Mouse (Mus musculus) thymus, postnatal 10 days (tissue): ENCODE data around the gene Snai3.

Experiments used
- DNase-seq, 2 experiments: peaks; one replicate each; pipeline ENCODE4 v3.0.0; 2021; ENCODE audit warnings: low spot score in 2 of 2

Gene Snai3

DNA sequence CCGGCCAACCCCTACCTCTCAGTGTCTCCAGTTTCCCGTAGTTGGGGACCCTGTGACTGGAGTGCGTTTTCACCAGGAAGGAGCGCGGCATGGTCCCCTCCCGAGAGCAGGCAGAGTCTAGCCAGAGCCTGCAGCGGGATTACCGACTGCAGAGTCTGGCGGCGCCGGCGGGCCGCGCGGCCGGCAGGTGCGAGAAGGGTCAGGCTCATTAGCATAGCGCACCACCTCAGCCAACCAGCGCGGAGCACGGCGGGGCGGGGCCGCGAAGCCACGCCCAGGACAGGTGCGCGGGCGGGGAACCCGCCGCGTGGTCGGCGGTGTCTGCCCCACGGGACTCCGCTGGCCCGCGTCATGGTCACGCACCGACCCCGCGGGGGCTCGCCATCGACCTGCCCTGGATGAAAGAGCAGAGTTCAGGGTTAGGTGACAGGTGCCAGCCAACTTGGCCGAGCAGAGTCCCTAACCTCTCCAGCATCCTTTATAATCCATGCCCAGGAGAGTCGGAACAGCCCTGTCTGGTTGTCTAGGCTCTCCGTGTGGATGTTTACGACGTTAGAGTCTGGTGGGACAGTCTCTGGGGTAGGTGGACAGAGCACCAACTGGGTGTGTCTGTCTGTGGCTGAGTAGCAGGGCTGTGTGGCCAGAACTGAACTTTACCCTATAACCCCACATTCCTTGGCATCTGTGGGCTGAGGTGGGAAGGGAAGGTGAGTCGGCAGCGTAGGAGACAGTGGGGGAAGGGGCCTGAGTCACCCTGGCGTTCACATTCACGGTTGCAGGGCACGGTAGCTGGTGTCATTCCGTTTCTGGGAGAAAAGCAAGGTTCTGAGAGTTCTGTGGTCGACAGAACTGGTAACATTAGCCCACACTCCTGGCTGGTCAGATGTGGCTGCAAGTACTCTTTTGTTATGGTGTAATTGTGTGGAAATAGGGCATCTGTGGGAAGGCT lies at the start of gene Snai3:
TSS of gene Snai3 (minus strand) at position 210 of the 949 bp plus-strand sequence.
- peak; percentile 73 for DNase-seq

DNA sequence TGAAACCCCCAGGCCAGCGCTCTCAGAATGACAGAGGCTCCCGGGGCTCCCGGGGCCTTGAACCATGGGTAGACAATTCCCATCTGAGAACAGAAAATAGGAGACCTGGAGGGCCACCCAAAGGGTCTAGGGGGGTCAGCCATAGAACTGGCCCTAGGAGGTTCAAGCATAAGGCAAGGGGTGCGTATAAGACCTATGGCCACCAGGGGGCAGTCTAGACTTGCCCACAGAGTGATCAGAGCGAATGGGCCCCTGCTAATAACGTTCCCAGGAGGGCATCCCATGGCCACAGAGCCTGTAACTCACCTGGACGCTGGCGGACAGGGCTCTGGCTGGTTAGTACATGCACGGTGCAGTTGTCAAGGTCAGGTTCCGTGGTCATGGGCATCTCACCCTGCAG lies 40.3 kb upstream of the Snai3 start:
- DNase-seq: peak; percentile 40 to 81

DNA sequence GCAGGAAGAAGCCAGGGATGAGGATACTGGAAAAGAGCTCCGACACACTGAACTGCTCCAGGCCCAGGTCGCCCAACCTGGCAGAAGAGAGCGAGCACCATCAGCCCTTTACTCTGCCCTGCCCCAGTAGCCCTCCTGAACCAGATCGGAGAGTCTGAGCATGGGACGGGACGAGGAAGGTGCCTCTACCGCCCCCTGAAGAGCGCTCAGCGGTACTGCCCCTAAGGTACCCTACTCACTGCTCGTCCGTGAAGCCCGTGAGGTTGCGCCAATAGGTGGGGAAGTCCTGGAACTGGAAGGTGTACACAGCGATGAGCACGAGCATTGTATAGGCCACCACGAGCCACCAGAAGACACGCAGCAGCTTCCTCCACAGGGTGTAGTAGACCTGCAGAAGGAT lies 37.4 kb upstream of the Snai3 start:
- DNase-seq: no peak

DNA sequence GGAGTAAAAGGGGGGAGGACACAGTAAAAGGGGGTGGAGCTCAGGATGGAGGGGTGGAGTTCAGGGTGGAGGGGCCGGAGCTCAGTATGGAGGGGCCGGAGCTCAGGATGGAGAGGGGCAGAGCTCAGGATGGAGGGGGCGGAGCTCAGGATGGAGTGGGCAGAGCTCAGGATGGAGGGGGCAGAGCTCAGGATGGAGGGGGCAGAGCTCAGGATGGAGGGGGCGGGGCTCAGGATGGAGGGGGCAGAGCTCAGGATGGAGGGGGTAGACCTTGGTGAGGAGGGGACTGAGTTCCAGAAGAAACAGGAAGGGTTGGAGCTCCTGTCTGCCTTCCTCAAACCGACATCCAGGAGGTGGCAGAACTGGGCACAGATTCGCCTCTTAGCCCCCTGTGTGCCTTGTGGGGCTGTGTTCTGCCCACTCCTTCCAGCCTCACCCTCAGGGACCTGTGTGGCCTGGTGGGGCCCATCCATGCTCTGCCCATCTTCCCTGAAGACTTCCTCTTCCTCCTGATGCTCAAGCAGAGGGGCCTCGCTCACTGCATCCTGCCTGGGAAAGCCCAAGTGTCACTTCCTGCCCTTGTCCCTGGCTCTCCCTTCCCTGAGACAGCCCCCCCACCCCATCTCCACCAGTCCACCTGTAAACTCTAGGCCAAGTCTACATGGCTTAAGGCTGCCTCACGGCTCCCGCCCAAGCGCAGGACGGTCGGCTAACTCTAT lies 36.6 kb upstream of the Snai3 start:
- DNase-seq: no peak

DNA sequence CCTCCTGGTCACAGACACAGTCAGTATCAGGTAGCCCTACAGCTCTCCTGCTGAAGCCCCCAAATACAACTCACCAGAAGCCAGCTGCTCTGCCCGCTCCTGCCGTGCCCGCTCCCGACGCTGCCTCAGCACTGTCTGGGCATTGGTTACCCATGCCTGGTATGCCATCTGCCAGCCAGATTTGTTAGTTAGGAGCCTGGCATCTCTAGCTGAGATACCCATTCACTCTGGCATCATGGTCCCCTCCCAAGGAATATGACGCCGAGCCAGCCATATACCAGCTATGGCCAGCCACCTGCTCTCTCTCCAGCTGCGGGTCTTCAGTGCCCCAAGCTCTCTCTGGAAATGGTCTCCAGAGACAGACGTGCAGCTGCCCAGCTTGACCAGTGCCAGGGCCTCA lies 27.9 kb upstream of the Snai3 start:
- DNase-seq: no peak

DNA sequence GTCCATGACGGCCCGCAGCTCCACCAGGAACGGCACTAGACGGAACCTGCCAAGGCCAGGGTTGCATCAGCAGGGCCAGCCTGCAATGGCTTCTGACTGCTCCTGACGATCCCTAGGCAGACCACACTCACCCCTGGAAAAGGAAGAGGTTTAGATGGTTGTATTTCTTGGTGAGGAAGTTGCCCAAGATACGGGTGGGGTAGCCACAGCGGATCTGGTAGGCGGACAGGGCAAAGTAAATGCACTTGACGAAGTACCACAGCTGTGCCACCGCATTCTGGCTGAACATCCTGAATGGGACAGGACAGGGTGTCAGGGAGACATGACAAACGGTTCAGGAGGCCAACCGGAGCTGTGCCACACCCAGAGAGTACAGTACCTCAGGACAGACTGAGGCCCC lies 24.3 kb upstream of the Snai3 start:
- DNase-seq: no peak

DNA sequence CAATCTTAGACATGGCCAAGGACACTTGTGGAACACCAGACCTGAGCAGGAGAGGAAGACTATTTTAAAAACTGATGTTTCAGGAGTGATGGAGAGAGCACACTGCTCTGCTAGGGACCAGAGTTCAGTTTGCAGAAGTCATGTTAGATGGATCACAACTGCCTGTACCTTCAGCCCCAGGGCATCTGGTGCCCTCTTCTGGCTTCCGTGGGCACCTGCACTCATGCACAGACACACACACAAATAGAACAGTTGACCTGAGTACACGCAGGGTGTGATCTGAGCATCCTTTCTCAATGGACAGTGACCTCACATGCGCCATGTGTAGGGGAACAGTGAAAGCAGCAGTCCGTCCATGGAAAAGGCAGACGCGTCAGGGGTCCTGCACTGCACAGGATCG lies 23.3 kb upstream of the Snai3 start:
- no peak for DNase-seq

DNA sequence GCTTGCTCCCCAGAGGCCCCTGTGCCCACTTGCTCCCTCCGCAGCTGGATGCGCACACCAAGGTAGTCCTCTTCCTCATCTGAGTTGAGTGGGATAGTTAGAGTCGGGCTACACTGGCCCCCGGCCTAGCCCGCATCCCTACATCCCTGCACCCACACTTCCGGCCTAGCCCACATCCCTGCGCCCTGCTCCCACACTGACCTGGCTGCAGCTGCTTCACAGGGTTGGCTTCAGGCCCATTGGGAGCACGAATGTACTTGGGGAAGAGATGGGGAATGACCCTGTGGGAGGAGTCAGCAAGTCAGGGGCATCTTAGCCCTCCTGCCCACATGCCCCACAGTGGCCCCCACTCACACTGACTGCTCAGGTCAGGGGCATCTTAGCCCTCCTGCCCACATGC lies 21.9 kb upstream of the Snai3 start:
- DNase-seq: no peak

DNA sequence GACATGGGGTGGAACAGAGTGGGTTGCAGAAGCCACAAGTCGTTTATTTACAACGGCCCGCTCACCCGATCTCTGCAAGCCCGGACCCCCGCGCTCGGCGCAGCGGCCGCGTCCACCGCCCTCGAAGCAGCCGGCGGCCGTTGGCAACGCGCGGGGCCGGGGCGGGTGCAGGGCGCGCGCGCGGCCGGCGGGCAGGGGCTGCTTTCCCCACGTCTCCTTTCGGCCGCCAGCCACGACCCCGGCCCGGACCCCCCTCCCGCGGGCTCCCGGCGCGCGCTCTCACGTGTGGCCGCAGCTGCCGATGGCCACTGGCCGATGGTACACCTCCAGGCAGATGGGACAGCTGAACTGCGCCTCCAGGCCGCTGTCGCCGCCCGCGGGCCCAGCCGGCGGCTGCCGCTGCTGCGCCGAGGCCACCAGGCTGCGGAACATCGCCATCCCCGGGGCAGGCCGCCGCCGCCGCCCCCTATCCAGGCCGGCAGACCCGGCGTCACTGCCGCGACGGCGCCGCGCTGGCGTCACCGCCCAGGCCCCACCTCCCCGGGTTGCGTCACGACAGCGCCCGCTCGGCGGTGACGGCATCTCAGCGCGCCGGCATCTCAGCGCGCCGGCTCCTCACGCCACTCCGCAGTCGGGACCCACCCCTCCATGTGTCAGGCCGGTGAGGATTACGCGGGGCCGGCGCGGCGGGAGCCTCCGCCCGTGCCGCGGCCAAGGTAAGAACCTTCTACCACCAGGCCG lies 15.2 kb upstream of the Snai3 start, which contains the start of the genes Rnf166 and Ctu2:
TSS of gene Rnf166 (minus strand) at position 485 of the 741 bp plus-strand sequence.
TSS of gene Ctu2 (plus strand) at position 564 of the 741 bp plus-strand sequence.
- DNase-seq: peak; percentile 89 to 96

DNA sequence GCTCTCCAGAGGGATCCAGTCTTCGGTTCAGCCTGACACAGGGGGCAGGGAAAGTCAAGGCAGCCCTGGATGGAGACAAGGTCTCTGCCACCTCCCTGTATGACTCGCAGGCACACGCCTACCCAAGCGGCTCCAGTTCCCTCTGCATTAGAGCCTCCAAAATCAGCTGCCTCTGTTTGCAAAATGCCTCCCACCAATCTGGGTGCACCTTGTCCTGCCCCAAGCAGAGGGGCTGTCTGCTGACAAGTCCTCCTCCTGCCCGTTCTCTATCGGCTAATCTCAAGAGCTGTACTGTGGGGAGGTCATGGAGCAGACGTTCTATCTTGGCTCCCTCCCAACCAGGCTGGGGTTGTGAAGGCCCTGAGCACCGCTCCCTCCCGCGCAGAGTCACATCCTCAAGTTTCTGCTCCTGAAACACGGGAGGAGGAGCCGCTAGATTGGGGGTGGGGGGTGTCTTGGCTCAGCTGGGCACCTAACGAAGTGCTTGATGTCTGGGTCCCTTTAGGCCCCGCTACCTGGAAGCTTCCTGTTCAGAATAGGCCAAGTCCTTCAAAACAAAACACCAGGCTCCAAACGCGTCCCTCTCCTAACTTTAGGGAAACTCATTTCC lies 14.5 kb upstream of the Snai3 start:
- peak; percentile 51 to 52 for DNase-seq

DNA sequence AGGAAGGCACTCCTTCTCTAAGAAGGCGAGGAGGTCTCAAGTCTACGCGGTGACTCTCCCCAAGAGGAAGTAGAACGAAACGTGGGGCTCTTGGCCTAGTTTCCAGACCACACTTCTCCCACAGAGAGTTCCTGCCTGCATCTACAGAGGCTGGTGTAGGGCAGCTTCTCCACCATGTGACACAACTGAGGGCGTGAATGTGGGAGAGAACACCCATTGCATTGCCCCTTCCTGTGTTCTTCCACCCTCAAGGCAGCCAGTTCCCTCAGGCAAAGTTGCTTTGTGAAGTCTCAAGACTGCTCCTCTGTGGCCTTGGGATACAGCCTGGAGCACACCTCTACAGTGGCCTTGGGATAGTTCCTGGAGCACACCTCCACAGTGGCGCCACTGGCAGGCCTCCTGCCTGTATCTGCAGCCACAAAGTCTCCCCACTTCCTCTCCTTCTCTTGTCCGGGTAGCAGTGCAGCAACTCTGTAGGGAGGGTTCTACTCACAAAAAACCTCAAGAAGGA lies 13.4 kb upstream of the Snai3 start:
- DNase-seq: peak; percentile 76 to 84

DNA sequence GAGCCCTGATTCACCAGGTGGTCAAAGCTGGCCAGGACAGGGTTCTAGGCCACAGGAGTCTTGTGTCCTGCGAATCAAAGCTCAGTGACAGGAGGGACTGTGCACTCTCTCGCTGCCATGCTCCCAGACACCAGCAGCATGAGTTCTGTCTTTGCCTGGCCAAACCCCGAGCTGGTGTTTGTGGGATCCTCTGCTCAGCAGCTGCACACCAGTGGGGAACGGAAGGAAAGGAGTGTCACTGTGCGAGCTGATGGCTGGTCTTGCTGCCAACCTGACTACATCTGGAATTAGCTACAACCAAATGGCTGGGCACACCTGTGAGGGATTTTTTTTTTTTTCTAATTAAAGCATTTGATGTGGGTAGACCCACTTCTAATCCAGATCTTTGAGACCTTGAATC lies 10.2 kb upstream of the Snai3 start:
- peak; percentile 68 to 69 for DNase-seq

DNA sequence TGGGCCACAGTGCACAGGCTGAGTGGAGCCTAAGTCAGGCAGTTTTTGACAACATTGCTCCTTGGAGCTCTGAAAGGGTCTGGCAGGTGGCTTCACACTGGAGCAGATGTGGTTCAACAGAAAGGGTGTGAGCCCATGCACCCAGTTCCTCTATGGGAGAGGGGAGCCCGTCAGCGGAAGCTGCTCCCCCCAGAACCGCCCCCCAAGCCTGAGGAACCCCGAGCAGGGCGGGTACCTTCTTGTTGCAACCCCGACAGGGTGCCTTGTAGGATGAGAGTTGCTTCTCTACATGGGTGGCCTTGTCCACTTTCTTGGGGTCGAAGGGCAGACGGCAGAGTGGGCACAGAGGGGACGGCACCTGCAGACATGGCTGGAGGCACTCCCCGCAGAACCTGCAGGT lies 9.4 kb upstream of the Snai3 start:
- peak; percentile 89 to 93 for DNase-seq

DNA sequence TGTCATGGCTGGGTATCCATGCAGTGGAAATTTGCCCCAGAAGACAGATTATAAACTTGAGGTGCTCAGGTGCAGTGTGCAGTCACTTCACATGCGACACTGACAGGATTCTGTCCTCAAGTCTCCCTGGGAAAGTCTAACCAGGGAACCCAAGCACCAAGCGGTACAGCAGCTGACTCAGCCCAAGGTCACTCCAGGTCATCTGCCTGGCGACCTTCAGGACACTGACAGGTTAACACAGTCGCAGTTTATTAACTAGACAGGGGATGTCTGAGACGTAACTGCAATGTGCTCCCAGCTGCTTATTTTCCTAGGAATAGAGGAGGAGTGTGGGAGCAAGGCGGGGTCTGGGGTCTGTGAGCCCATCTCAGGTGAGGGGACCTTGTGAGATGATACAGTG lies 8.9 kb upstream of the Snai3 start:
- DNase-seq: no peak

DNA sequence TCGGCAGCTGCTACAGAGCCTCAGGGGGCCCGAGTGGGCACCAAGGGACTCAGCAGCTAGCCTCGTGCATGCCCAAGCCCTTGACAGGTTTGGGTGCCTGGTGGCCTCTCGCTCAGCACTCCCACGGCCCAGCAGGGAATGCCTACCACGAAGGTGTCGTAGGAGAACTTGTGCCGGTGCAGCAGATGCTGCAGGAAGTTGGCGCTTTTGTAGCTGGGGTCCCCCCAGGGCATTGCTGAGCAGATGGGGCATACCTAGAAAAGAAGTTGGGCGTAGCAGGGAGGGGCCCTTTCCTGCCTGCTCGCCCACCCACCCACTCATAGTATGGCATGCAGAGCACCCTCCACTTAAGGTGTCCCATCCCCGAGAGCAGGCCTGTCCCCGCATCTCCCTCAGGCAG lies 7.3 kb upstream of the Snai3 start:
- DNase-seq: peak; percentile 70 to 72

DNA sequence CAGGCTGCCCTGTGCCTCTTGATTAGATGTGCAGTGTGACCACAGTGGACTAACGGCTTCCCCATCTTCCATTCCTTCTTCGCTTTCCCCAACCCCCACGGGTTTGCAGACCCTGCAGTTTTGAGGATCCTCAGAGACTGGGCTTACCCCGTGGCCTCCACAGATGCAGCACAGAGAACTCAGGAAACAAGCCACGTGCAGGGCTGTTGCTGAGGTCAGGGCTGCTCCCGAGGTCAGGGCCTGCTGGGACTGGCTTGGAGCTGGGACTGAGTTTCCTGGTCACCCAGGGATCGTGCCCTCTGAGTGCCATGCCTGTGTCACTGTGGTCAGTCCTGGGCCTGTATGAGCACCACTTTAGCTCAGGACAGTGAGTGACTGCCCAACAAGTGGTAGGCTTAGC lies 4.5 kb upstream of the Snai3 start:
- DNase-seq: peak in 1 of 2 experiments; percentile 18

DNA sequence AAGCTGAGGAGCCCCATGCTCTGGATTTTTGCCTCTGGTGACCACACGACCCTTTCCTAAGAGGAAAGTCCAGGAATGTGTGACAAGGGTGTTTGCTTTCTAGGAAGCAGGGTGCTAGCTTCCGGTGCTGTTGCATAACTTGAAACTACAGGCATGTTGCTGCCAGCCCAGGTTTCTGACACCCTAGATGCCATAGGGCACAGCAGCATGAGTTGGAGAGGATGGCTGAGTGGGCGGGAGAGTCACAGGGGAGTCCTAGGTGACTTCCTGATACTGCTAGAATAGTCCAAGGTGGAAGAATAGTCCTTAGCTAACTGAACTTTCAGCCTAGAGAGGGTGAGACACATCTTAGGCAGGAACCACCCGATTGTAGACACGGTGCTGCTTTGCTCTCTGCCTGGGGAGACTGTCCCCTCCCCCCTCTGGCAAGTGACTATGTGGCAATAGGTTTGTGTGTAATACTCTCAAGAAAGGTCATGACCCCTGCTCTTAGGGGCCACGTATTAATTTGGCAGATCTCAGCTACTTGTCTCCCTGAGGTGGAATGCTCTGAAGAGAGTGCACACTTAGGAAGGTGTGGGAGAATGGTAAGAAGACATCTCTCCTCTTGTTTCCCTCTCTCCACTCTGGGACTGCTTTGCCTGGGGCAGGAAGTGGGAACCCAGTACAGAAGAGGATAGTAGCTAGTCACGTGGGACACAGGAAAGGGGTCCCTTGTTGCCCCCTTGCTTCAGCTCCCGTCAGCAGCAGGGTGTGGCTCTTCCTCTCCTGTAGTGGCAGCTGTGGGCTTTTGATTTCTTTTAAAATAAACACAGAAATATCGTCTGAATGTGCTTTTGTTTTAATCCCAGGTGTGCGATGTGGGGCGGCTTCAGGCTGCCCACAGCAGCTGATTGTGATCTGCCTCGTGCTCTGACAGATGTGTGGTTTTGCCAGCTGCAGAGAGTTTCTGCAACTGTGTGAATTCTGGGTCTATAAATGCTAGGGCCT lies 3.4 kb upstream of the Snai3 start:
- peak; percentile 68 to 73 for DNase-seq

DNA sequence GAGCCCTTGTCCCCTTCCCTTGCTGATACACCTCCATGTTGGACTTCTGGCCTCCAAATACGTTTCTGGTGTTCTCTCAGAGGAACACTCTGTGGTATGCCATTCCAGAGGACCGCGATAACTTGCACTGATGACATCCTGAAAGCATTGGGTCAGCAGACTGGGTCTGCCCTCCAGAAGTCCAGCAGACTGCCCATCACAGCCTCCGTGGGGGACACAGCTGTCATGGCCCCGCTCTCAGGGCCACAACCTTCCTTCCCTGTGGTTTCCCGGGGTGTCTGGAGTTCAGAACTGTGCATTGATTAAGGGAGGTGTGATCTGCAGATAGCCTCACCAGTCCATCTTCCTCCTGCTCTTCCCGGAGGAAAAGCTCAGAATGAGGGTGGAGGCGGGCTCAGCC lies 2.0 kb upstream of the Snai3 start:
- no peak for DNase-seq

DNA sequence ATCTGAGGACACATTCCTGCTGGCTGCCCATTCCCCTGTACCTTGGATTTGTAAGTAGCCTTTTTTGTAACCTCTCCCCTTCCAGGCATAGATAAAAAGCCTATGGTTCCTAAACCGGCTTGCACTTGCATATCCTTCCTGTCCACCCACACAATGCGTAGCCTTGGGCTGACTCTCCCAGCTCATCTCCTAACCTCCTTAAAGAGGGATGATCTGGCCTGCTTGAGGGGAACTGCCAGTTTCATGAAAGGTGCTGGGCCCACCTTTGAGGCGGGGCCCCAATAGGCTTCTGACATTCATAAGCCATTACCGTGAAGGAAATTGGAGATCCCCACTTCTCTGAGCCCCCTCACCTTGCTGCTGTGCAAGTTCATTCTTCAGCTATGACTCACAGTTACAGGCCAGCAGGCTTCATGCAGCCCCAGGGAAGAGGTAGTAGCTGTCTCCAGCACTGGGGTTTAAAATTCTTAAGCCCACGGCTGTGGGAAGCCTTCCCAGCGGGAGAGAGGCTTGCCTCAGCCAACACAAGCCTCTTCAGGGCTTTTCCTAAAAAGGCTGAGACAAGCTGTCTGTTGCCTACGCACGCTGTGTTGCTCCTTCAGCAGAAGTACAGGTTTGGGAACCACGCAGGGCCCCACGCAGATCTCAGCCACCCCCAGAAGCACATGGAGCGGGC lies 1.1 kb upstream of the Snai3 start:
- DNase-seq: no peak

DNA sequence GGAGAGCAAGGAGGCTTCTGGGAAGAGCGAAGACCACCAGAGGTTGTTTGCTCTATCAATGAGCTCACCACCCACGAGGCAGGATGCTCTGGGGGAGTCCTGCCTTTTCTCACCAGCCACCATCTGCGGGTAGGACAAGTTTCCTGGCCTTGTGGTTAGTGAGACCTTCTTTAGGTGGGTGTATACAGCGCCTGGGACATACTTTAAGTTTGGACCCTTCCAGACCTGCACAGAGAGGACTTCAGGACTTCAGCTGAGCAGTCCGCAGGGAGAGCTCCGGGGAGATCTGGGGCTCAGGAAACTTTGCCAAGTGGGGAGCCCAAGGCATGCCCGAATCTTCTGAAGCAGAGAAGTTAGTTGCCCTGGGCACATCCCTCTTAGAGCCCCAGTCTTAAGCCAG lies 543 bp downstream of the Snai3 start:
- no peak for DNase-seq
